Mouse (Mus musculus) megakaryocyte-erythroid progenitor cell, adult 5-6 weeks (primary cell): Measurements from ENCODE around the gene Fbxo17. TPM values are rescaled to one million over a fixed set of nuclear protein-coding genes. Genes with fewer than 3 reads are reported as not detected.

Experiments
- ATAC-seq: replicated peaks from 2 replicates; pipeline ENCODE4 v1.8.0; 2016; ENCODE audit warnings: mild to moderate bottlenecking, inconsistent platforms; ENCODE audit not compliant: severe bottlenecking, poor library complexity, low FRiP score, low TSS enrichment
- total RNA-seq, 2 experiments: library from RNA; stranded (forward) in 1 of 2; stranded (reverse) in 1 of 2; fragments of 200-1000, 215-1000 nt in 1 of 2; fragments of >200 nt in 1 of 2; fragmentation: Nextera tagmentation in 1 of 2; gene quantifications; 2 replicates each; pipeline ENCODE4 v1.2.3; 2014 to 2017

The Fbxo17 gene
- total RNA-seq, 2 experiments from 2014 or later: 1.2 to 1.6 TPM

GRCm38 (mm10) chr7:28758623-28759022 lies 42.0 kb downstream of the Fbxo17 start:
- ATAC-seq: no peak

GRCm38 (mm10) chr7:28761907-28762306 lies 45.3 kb downstream of the Fbxo17 start:
- ATAC-seq: no peak

GRCm38 (mm10) chr7:28765211-28765610 lies 48.6 kb downstream of the Fbxo17 start:
- no peak for ATAC-seq

- peak; percentile 83 for ATAC-seq
These were observed 49.7 kb downstream of the Fbxo17 start, which contains the start of gene Sirt2 for GRCm38 (mm10) chr7:28766173-28766879. Sirt2 (plus strand) TSS chr7:28766735.

GRCm38 (mm10) chr7:28766910-28767309 lies 50.3 kb downstream of the Fbxo17 start:
- ATAC-seq: no peak

GRCm38 (mm10) chr7:28767462-28767965 lies 50.9 kb downstream of the Fbxo17 start, which contains the start of gene Nfkbib:
Nfkbib (minus strand) TSS chr7:28767512.
- ATAC-seq: no peak

GRCm38 (mm10) chr7:28769414-28769958 lies 52.9 kb downstream of the Fbxo17 start:
- peak; percentile 24; the same call in 1 of the 2 replicates for ATAC-seq

GRCm38 (mm10) chr7:28770309-28770708 lies 53.7 kb downstream of the Fbxo17 start:
- ATAC-seq: 0 out of 2 replicates have a peak, but pooled peaks have one; percentile 28

- ATAC-seq: no peak
These were observed 55.3 kb downstream of the Fbxo17 start for GRCm38 (mm10) chr7:28771867-28772266.

- ATAC-seq: no peak
These were observed 56.6 kb downstream of the Fbxo17 start for GRCm38 (mm10) chr7:28773163-28773562.

- ATAC-seq: no peak
These were observed 57.6 kb downstream of the Fbxo17 start for GRCm38 (mm10) chr7:28774164-28774563.

- ATAC-seq: no peak
These were observed 58.5 kb downstream of the Fbxo17 start for GRCm38 (mm10) chr7:28775129-28775528.

GRCm38 (mm10) chr7:28778825-28779224 lies 62.2 kb downstream of the Fbxo17 start:
- no peak for ATAC-seq

GRCm38 (mm10) chr7:28780067-28780658 lies 63.6 kb downstream of the Fbxo17 start:
- ATAC-seq: peak; percentile 72

- no peak for ATAC-seq
These were observed 64.3 kb downstream of the Fbxo17 start for GRCm38 (mm10) chr7:28780857-28781256.

- peak; percentile 24; the same call in 1 of the 2 replicates for ATAC-seq
These were observed 64.7 kb downstream of the Fbxo17 start for GRCm38 (mm10) chr7:28781261-28781663.

GRCm38 (mm10) chr7:28785161-28785560 lies 68.6 kb downstream of the Fbxo17 start:
- ATAC-seq: no peak
